Mouse (Mus musculus) urinary bladder, postnatal 4 days (tissue): ENCODE results near the gene Slc35e3.
"Not testable (repeated sequence)": the region's sequence is repeated elsewhere in the genome, so short reads cannot be mapped to it uniquely, and the experiment has no call there.

Source experiments
- DNase-seq, 2 experiments: peaks; one replicate each; pipeline ENCODE4 v3.0.0; 2021 to 2022; ENCODE audit warnings: low spot score in 2 of 2

The Slc35e3 gene

DNA sequence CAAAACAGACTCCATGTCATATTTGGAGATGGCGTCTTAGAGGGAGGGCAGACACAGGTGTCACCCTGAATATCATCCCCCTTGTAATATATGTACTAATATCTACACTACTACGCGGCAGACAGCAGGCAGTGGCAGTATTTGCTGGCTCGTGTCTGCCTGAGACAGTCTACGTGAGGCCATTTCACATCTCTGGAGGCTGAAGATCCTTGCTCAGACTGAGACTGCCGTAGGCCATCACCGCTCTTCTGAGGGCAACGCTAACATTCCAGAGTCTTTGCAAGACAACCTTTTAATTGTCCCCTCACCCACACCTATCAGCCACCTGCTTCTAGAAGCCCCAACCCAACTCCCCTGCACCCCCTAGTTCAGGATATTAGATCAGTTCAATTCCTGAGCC lies 32.7 kb downstream of the Slc35e3 start:
- no peak for DNase-seq

DNA sequence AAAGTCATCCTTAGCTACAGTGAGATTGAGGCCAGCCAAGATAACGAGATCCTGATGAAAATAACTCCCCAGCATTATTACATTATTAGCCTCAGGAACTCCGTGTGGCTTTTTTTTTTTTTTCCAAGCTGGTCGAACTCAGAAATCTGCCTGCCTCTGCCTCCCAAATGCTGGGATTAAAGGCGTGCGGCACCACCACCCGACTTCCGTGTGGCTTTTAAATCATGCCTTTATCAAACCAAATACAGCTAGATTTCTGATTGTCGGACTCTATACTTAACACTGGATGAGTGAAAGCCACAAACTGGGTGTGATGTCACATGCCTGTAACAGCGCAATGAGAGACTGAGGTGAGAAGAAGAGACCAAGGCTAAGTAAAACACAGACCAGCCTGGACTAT lies 33.3 kb downstream of the Slc35e3 start:
- no peak for DNase-seq

DNA sequence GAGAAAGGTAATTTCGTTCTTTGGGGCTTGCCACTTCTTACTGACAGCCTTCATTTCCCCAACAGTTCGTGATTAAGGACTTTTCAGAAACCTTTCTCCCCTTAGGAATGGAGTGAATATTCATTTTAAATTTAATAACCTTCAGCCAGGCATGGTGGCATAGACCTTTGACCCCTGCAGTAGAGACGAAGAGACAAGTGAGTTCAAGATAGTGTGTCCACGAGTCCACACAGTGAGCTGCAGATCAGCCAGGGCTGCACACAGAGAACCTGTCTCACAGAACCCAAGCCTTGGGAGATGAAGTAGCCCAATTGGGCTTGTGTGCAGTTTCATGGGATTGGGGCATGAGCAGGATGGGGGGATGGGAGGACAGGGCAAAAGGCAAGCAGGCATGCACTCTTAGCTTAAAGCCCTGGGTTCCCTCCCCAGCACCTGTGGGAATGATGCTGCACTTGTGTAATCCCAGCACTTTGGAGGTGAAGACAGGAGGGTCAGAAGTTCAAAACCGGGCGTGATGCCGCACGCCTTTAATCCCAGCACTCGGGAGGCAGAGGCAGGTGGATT lies 33.9 kb downstream of the Slc35e3 start:
- DNase-seq = no peak

DNA sequence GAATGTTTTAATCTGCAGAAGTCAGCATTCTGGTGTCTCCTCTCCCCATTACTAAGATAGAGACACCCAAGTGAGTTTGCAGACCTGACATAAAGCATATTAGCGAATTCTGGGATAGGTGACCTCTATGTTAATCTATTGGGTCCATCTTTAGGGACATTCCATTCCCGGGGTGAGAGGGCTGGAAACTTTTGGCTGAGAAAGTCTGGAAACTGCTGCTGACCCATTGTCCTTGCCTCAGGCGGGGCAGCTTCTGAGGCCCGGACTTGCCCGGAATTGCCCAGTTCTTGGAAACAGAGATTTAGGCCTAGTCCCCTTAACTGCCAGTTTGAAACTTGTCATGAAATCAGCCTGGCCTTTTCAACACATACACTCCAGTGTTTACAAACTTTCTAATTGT lies 34.8 kb downstream of the Slc35e3 start:
- no peak for DNase-seq

DNA sequence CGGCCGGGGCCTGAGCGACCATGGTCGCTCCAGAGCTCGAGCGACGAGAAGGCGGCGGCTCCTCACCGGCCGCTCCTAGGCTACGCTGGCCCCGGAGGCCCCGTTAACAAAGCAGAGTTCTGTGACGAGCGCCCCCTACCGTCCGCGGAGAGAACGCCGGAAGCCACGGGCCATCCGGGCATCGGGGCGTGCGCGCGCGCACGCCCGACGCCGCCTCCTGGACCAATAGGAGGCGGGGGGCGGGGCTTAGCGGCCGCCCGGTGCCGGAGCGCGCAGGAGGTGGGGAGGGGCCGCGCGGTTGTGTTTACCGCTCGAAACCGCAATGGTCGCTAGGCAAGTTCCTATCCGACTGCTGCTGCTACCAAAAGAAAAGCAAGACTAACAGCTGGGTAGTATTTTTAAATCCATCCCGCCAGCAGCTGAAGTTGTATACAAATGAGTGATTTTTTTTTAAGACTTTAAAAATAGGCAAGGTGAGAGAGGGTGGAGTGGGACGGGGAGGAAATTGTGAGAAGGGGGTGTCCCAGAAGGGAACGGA lies 35.5 kb downstream of the Slc35e3 start, which contains the start of gene Mdm2:
Gene Mdm2, minus strand, starts transcription at position 155 of the 538 bp plus-strand sequence.
- peak; percentile 91 to 98 for DNase-seq

DNA sequence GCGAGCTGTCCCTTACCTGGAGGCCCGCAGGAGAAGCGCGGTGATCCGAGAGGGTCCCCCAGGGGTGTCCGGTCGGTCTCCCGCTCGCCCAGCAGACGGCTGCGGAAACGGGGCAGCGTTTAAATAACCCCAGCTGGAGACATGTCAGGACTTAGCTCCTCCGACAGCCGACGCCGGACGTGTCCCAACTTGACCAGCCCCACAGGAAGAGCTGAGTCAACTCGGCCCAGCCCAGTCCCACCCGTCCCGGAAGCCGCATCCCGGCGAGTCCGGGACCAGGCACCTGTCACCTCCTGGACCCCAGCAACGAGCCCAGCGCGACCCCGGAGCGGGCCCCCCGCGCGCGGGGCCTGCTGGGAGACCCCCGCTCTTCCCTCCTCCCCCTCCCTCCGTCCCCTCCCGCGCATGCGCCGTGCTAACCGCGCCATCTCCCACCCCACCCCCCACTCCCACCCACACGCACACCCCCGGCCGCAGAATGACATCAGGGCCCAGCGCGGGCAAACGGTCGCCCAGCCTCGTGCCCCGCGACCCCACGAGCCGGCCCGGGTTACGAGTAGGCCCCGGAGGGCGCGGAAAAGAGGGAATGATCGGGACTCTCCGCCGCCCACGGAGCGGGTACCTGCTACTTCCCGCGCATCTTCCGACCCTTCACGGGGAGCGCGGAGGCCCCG lies 36.1 kb downstream of the Slc35e3 start:
- peak; percentile 79 to 85 for DNase-seq

DNA sequence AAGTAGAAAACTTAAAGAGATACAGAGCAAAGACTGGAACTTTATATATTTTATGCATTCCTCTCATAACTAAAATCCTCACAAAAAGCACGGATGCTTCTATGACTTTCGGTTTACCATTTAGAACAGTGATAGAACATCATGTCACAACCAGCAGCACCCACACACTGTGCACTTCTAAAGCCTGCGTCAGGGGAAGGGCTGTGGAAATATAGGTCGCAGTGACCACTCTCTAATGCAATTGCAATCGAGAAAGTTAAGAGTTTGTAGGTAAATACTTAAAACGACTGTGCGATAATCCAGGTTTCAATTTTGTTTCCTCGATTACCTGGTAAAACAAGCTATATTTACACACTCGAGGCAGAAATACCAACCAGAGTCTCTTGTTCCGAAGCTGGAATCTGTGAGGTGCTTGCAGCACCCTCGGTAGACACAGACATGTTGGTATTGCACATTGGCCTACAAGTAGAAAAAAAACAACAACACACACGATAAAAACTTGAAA lies 36.8 kb downstream of the Slc35e3 start:
- no peak for DNase-seq

DNA sequence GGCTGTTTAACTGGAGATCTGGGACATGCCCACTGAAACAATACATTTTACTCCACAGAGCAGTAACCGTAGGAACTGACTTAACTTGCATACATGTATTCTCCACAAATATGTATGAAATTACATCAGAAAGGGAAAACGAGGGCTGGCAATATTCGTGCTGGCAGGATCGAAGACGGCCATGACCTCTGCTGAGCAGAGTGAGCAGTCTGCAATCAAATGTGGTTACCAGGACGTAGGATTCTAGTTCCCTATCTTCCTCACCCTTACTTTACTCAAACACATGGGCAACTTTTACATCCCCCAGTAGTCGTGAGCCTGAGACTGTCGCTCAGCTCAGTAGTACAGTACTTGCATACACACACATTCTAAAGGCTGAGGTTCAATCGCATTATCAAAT lies 37.3 kb downstream of the Slc35e3 start:
- DNase-seq = no peak

DNA sequence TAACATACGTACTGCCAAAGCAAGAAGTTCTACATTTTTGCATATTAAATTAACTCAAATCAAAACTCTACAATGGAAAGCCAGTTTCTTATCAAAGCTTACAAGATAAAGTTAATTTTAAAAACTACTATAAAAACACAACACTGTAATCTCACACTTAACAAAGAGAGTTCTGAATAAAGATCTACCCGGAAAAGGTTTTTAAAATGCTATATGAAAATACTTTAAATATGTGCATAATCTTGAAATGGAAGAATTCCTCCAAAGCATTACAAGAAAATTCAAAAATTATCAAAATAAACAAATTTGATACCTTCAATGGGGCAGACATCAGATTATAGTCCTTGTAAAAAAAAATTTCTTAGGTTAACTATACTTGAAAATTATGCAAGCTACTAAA lies 37.8 kb downstream of the Slc35e3 start:
- no peak for DNase-seq

DNA sequence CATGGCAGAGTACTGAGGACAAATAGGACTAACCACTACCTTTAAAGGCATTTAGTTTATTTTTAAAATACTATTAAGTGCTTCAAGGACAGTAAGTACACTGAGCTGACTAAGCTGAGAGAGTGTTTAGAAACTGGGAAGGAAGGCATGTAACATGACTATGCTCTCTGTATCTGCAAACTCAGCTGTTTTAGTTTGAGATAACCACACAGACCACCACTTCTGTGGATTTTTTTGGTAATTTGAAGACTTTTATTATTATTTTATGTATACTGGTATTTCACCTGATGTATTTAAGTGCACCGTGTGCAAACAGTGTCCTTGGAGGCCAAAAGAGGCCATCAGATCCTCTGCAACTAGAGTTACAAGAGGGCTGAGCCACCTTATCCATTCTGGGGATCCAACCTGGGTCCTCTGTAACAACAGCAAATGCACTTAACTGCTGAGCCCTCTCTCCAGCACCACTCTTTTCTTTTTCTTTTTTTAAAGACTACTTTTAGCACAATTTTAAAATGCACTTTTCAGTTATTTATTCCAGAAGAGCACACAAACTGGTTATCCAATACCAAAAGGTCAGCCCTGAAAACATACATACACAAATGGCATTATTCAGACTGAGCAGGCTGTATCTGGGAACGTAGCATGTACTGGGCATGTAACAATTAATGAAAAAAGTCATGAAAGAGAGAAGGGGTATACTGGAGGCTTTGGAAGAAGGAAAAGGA lies 38.9 kb downstream of the Slc35e3 start:
- DNase-seq = no peak

DNA sequence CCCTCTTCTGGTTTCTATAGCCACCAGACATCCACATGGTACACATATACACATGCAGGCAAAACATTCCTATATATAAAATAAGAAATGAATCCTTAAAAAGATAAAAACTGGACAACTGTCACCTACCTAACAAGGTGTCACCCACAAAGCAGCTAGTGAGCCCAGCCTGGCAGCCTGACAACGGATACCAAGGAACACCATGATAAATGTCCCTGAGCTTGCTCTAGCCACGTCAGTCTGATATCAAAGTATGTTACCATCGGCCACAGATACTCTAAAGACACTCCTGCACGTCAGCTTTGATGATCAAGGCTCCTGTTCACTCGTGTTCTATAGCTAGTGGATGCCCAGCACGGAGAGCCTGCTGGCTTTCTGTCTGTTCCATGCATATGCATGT lies 39.7 kb downstream of the Slc35e3 start:
- no peak for DNase-seq

DNA sequence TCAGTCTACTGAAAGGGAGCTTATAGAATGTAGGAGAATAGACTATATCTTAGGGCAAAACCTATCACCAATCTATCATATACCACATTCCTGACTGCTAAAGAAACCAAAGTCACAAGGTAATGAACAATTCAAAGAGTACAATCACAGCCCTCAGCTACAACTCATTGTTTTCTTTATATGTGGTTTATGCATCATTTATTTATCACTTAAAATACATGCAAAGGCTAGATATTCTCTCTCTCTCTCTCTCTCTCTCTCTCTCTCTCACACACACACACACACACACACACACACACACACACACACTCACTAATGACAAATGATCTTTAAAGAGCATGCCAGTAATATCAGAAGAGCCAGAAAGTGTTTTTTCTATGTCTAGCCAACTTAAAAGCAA lies 40.4 kb downstream of the Slc35e3 start:
- DNase-seq = no peak

DNA sequence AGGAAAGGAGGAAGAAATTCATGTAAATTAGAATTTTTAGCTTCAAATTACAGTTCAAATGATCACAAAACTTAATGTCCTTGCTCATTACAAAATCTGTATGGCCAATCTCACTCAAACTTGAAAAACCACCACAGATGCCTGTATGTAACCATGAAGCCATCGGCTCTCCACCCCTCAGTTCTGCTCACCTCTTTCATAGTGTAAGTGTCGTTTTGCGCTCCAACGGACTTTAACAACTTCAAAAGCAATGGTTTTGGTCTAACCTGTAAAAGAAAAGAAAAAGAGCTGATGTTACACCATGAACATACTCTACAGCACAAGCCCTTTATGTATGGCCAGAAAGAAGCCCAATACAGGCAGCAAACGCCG lies 41.2 kb downstream of the Slc35e3 start:
- no peak for DNase-seq

DNA sequence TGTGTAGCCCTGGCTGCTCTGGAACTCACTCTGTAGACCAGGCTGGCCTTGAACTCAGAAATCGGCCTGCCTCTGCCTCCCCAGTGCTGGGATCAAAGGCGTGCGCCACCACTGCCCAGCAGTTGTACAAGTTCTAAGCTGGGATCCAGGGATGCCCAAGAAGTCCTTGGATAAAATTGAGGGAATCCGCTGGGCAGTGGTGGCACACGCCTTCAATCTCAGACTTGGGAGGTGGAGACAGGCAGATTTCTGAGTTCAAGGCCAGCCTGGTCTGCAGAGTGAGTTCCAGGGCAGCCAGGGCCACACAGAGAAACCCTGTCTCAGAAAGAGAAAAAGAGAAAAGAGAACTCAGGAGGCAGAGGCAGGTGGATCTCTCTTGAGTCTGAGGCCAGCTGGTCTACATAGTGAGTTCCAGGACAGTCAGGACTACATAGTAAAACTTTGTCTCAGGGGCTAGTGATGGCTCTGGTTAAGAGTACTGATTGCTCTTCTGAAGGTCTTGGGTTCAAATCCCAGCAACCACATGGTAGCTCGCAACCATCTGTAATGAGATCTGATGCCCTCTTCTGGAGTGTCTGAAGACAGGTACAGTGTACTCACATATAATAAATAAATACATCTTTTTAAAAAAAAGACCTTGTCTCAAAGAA lies 41.7 kb downstream of the Slc35e3 start:
- DNase-seq = not testable (repeated sequence)

DNA sequence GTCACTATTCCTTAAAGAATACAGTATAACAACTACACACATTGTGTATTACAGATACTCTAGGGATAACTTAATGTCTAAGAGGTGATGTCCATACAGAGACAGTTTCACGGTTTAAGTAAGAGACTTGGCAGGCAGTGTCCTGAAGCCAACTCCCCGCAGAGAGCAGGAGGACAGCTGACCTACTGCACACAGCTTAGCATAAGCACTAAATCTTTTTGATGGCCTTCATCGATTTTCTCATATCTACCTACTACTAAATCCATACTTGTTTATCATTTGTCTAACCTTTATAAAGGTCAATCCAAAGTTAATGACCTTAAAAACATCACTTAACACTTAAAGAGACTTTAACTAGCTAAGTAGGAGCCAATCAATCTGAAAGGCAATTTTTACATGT lies 42.7 kb downstream of the Slc35e3 start:
- no peak for DNase-seq

DNA sequence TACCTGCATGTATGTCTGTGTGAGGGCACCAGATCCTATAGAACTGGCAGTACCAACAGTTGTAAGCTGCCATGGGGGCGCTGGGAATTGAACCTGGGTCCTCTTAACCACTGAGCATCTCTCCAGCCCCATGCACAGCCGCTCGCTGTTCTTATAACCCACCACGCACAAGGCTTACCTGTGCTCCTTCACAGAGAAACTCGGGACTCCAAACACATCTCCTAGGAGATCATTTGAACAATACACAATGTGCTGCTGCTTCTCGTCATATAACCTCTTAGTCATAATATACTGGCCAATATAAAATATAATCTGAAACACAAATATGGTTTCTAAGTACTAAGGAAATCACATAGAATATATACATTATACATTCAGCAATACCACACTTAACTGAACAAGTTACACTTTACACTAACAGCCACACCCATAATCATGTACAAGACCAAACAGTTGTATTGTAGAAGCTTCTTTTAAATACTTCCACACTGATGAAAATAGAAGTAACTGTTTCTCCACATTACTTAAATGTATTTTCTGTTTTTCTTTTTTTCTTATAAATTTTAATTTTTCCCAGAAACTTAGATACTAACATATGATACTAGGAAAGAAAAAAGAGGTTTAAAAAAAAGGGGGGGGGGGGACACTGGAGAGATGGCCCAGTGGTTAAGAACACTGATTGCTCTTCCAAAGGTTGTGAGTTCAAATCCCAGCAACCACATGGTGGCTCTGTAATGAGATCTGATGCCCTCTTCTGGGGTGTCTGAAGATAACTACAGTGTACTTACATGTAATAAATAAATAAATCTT lies 43.9 kb downstream of the Slc35e3 start:
- DNase-seq = no peak

DNA sequence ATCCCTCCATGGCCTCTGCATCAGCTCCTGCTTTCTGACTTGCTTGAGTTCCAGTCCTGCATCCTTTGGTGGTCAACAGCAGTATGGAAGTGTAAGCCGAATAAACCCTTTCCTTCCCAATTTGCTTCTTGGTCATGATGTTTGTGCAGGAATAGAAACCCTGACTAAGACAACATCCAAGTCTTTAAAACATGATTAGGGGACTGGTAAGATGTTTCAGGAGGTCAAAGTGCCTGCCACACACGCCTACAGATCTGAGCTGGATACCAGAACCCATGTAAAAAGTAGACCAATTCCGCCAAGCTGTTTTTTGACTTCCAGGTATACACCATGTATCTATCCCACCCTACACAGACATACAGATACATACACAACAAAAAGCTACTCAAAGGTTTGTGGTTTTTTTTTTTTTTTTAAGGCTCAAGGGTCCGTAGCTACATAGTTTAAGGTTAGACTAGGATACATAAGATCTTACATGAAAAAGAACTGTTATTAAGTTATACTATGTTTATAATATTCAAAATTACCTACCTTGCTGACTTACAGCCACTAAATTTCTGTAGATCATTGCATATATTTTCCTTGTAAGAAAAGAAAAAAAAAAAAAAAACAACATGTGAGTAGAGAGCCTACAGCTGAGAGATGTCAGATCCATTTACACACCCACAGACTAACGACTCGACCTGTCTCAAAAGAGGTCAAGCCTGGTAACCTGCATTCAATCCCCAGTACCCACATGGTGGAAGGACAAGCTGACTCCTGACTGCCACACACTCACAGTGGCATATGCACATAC lies 44.9 kb downstream of the Slc35e3 start:
- DNase-seq = no peak

DNA sequence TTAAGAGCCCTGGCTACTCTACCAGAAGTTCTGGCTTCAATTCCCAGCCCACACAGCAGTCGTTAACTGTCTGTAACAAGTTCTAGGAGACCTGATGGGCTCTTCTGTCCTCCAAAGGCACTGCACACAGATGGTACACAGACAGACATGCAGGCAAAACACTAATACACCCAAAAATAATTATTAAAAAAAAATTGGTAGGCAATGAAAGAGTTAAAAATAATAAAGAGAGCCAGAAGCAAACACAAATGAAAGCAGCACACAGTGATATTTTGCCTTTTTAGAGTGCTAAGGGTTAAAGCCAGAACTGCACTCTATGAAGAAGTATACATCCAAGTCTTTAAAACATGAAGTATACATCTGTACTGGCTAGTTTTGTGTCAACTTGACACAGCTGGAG lies 45.7 kb downstream of the Slc35e3 start:
- no peak for DNase-seq

DNA sequence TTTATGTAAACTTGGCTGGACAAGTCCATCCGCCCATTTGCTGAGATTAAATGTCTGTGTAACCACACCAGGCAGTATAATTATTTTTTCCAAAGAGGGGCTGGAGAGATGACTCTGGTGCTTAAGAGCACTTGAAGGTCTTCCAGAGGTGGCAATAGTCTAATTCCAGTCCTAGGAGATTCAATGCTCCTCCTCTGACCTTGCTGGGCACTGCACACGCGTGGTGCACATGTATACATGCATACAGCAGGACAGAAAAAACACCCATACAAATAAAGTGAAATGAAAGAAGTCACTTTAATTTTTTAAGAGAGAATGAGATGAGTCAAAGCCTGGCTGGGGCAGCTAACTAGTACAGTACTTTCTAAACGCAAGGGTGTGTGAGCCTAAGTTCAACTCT lies 46.3 kb downstream of the Slc35e3 start:
- DNase-seq = no peak

DNA sequence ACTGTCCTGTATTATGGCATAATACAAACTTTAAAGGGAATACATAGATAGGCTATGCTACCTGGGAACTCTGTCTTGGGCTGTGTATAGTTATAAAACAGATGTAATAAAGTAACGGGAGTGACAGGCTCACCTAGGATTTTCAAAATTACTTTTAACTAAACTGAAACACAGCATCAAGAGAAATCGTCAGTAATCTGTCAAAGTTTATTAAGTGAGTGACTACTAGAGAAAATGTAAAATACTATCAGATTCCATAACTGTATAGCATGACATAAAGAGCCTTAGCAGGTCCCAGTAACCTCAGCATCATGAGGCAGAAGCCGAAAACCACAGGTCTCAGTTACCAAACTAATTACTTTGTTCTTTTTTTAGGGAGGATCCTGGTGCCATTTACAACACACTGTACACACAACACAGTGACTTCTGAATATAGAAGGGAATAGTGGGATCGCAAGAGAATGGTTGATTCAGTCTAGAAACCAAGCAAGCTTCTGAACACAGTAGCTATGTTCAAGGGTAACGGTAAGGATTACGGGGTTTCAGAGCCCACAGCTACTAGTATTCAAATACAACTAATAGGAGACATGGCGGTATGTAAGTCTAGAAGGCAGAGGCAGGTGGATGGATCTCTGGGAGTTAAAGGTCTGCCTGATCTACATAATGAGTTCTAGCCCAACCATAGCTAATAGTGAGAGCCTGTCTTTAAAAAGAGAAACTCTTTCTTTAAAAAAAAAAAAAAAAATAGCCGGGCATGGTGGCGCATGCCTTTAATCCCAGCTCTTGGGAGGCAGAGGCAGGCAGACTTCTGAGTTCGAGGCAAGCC lies 47.6 kb downstream of the Slc35e3 start:
- no peak for DNase-seq
